Mouse (Mus musculus) brain, embryonic 14.5 days (tissue): ENCODE results near the gene Ercc2.

Source experiments
- CTCF ChIP-seq: fragments of 200-500 bp; IDR thresholded peaks from 2 replicates; pipeline ENCODE4 v1.5.1; 2012; ENCODE audit warnings: inconsistent platforms, mild to moderate bottlenecking, moderate library complexity, borderline replicate concordance; ENCODE audit not compliant: insufficient read depth, insufficient read length; ENCODE audit errors: extremely low read depth
- POLR2A ChIP-seq: fragments of 200-500 bp; IDR thresholded peaks from 2 replicates; pipeline ENCODE4 v1.6.1; 2012; ENCODE audit warnings: mild to moderate bottlenecking, inconsistent platforms, borderline replicate concordance; ENCODE audit not compliant: poor library complexity, insufficient read depth, insufficient read length, severe bottlenecking; ENCODE audit errors: extremely low read depth

GRCm38 (mm10) chr7:19416590-19416989 lies 34.8 kb downstream of the Ercc2 start:
- no peak for TF ChIP-seq POLR2A
- TF ChIP-seq CTCF = no peak
